Mouse (Mus musculus) thymus, postnatal 36 days (tissue): ENCODE data around the gene Pask.
A peak's percentile ranks its signal among the peaks of the same experiment; 100 is the strongest.
"Not testable (repeated sequence)": the region's sequence is repeated elsewhere in the genome, so short reads cannot be mapped to it uniquely, and the experiment has no call there.

Experiments used
- DNase-seq, 2 experiments: peaks; one replicate each; pipeline ENCODE4 v3.0.0; 2022; ENCODE audit warnings: mixed read lengths in 2 of 2

Pask gene

GRCm38 (mm10) chr1:93342648-93343503 is at the start of gene Pask, which contains the start of gene Ppp1r7:
Pask (minus strand) TSS chr1:93343482.
Ppp1r7 (plus strand) TSS chr1:93342854.
- peak; percentile 87 to 93 for DNase-seq

- no peak for DNase-seq
Measured at GRCm38 (mm10) chr1:93388906-93389305, 45.6 kb upstream of the Pask start.

- DNase-seq: no peak
Measured at GRCm38 (mm10) chr1:93387198-93387597, 43.9 kb upstream of the Pask start.

- DNase-seq: no peak
Measured at GRCm38 (mm10) chr1:93379117-93379516, 35.8 kb upstream of the Pask start.

- DNase-seq: no peak
Measured at GRCm38 (mm10) chr1:93377307-93377706, 34.0 kb upstream of the Pask start.

- DNase-seq: no peak
Measured at GRCm38 (mm10) chr1:93373665-93374064, 30.4 kb upstream of the Pask start, which contains the start of gene Ano7. Ano7 (plus strand) TSS chr1:93373930.

GRCm38 (mm10) chr1:93365641-93366040 is 22.4 kb upstream of the Pask start:
- no peak for DNase-seq

- DNase-seq: no peak
Measured at GRCm38 (mm10) chr1:93362661-93363060, 19.4 kb upstream of the Pask start.

GRCm38 (mm10) chr1:93352724-93353123 is 9.4 kb upstream of the Pask start:
- no peak for DNase-seq

GRCm38 (mm10) chr1:93349701-93350100 is 6.4 kb upstream of the Pask start:
- DNase-seq: no peak

- DNase-seq: no peak
Measured at GRCm38 (mm10) chr1:93347176-93347575, 3.9 kb upstream of the Pask start.

- peak; percentile 88 to 92 for DNase-seq
Measured at GRCm38 (mm10) chr1:93343504-93344047, 294 bp upstream of the Pask start.

GRCm38 (mm10) chr1:93334621-93335020 is 8.7 kb downstream of the Pask start:
- no peak for DNase-seq

GRCm38 (mm10) chr1:93326446-93326845 is 16.8 kb downstream of the Pask start:
- no peak for DNase-seq

GRCm38 (mm10) chr1:93323973-93324372 is 19.3 kb downstream of the Pask start:
- no peak for DNase-seq

GRCm38 (mm10) chr1:93305581-93306337 is 37.5 kb downstream of the Pask start, which contains the start of gene Mterf4:
Mterf4 (minus strand) TSS chr1:93305915.
- DNase-seq: peak; percentile 77 to 78

GRCm38 (mm10) chr1:93300578-93300977 is 42.7 kb downstream of the Pask start:
- DNase-seq: no peak

GRCm38 (mm10) chr1:93299791-93300190 is 43.5 kb downstream of the Pask start:
- no peak for DNase-seq

GRCm38 (mm10) chr1:93294491-93294890 is 48.8 kb downstream of the Pask start:
- not testable (repeated sequence) for DNase-seq

- DNase-seq: no peak
Measured at GRCm38 (mm10) chr1:93292006-93292405, 51.3 kb downstream of the Pask start.

GRCm38 (mm10) chr1:93291591-93291990 is 51.7 kb downstream of the Pask start:
- no peak for DNase-seq

- no peak for DNase-seq
Measured at GRCm38 (mm10) chr1:93290956-93291355, 52.3 kb downstream of the Pask start.

- DNase-seq: peak in 1 of 2 experiments; percentile 8
Measured at GRCm38 (mm10) chr1:93289678-93290214, 53.5 kb downstream of the Pask start.
